Mouse (Mus musculus) adrenal gland, postnatal 14 days (tissue): ENCODE data around the gene Wipf1. TPM values are rescaled to one million over a fixed set of nuclear protein-coding genes. Genes with fewer than 3 reads are reported as not detected.

Experiments used
- DNase-seq: peaks from one replicate; pipeline ENCODE4 v3.0.0; 2021; ENCODE audit warnings: mixed read lengths
- total RNA-seq: library from RNA; stranded (reverse); gene quantifications from 2 replicates; pipeline ENCODE4 v1.2.3, GENCODE M21; 2021

Gene Wipf1
- total RNA-seq, 1 experiment from 2014 or later: 21.6 TPM

DNA sequence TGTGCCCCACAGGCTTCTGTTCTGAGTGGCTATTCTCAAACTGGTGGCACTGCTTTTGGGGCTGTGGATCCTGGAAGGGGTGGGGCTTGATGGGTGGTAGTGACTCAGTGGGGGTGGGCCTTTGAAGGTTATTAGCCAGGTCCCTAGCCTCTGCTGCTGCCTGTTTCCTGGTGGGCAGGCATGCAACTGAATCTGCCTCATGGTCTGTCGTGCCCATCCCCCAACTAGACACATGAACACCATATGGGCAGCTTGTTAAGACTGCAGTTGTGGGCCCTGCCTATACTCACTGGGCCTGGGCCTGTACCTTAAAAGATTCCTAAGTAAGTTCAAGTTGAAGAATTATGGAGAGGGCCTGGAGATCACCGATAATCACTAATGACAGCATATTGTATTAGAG lies 16.0 kb upstream of the Wipf1 start:
- DNase-seq: no peak

DNA sequence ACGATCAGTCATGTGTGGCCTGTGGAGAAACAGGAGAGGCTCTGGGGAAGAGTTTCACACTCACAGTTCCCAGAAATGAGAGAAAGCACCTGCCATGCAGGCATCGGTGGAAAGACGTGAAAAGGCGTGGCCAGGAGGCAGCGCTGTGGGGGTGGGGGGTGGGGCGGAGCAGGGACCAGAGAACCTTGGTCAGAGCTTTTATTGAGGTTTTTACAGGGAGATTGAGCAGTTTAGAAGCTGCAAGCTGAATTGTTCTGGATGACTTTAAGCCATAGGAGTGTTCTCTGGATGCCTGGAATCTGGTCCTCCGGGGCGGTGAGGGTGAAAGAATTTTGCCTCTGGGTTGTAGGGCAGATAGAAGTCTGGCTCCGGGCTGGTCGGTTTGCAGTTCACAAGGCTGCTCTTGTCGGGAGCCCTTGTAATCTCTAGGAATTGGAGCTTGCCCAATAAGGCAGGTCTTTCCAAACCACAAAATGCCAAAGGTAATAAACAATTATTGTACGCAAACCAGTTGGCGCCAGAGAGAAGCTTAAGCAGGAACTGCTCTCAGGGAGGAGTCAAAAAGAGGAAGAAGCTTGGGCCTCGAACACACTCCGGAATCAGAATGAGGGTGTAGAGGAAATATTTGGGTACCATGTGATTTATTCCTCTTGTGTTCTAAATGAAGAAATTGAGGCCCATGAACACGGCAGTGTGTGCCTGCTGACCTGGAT lies 11.1 kb upstream of the Wipf1 start:
- DNase-seq: no peak

DNA sequence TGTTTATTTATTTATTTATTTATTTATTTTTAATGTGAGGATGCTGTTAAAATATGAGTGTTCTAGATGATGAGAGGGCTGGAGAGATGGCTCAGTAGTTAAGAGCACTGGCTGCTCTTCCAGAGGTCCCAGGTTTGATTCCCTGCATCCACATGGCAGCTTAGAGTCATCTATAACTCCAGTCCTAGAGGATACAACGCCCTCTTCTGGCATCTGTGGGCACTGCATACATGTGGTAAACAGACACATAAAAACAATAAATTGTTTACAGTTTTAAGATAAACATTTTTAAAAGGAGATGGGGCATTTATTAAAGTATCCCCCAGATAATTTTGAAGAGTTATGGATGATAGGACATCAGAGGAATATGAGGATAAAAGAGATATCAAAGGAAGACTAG lies 10.2 kb upstream of the Wipf1 start:
- DNase-seq: no peak

DNA sequence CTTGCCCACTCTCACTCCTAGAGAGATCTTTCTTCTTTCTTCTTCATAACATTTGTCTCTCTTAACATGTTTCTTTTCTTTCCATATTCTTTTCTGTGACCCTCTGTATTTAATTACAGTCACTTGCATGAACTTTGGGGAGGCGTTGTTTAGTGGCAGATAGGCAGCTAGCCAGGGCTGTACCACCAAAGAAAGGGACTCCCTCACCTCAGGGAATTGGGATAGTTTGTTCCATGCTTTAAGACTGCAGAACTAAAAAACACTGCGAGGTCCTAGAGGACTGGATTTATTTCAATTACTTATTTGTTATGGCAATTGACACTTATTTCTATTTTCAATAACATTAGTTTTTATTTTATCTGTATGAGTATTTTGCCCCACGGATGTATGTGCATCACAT lies 9.6 kb upstream of the Wipf1 start:
- DNase-seq: no peak

DNA sequence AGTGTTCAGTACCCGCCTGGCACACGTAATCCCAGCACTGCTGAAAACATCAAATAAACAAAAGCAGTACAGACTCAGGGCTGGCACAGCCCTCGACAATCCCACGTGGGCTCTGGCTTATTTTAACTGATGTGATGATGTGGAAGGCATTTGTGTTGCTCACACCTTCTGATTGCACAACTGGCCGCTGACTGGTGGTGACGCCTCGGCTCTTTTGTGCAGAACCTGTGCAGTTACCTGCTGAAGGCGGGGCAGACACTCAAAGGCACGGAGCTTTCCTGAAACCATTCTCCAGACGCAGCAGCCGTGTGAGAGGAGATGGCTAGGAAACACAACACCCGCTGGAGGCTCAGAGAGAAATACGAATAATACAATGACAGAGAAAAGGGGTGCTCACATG lies 9.1 kb upstream of the Wipf1 start:
- no peak for DNase-seq

DNA sequence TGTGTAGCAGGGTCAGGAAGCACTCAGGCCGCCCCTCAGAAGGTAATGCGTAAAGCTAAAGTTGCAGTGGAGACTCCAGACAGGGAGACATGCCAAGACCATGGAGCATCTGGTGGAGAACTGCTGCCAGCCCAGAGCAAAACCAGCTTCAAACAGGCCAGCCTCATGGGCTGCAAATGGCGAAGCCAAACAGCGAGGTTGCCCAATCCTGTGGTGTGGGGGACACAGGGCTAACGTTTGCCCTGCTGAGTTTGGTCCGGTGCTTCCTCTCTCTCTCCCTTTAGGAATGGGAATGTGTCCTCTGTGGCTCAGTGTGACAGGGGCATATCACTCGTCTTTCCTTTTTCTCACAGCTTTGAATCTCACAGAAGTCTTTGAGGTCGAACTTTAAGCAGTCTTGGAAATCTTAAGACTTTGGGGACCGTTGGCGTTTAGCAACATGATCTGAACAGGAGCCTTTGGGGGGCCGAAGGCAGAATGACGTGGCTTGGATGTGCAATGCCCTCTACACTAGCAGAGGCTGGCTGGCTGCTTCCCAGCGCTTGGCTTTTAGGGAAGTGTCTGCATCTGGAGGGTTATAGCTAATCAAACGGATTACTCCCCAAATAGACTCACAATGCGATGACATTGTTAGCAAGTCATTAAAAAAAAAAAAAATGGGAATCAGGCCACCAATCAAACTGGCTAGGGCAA lies 6.7 kb upstream of the Wipf1 start:
- no peak for DNase-seq

DNA sequence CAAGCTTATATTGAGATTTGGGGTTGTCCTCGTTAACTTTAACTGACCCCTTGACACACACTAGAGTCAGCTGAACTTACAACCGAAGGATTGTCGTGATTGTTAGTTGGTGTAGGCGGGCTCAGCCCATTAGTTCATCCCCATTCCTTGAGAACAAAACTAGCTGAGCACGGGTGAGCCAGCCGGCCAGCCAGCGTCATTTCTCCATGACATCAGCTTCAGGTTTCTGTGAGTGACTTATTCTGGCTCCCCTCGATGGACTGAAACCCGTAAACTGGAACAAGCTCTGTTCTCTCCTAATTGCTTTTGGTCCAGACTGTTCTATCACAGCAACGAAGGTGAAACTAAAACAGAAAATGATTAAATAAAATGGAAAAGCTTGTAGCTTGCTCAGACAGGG lies 5.2 kb upstream of the Wipf1 start:
- no peak for DNase-seq

DNA sequence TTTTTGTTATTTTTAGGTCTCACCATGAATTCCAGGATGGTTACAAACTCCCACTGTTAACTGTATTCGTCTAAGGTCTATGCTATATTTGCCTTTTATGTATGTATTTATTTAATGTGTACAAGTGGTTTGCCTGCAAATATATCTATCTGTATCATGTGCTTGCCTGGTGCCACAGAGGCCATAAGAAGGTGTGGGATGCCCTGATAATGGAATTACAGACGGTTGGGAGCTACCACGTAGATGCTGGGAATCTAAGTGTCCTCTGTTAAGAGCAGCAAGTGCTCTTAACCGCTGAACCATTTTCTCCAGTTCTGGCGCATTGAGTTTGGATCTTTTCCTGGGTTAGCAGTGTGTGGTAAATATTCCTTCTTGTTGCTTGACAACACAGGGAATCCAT lies 953 bp upstream of the Wipf1 start:
- DNase-seq: no peak

DNA sequence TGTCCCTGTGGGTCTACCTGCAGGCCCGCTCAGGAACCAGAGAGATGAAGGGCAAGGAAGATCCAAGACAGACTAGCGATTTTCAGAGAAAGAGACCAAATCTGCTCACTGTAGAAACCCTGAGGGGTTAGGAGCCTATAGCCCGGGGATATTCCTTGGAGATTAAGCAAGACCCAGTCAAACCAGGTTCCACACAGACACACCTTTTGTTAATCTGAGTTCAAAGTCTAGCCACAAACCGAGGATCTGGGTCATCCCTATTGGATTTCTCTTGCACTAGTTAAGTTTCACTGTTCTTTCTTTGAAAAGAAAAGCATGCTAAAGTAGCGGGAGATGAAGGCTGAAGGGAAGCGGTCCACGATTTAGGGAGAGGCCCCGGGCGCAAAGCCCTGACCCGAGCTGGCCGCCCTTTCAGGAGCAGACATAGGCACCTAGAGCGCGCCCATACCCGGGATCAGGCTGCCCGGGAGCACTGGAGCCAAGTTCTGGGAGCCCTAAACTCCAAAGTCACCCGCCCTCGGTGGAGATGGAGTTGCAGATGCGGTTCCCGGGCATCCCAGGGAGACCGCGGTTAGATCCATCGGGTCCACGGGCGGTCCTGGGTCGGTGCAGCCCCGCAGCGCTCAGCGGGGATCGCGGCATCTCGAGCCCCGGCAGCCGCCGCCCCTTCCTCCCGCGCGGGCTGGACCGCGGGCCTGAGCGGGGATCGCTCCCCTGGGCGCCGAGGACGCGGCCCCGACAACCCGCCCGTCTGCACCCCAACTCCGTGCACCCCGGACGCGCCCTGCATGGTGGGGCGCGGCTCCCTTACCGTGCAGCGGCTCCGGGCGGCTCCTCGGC lies 798 bp downstream of the Wipf1 start:
- peak; percentile 60 for DNase-seq

DNA sequence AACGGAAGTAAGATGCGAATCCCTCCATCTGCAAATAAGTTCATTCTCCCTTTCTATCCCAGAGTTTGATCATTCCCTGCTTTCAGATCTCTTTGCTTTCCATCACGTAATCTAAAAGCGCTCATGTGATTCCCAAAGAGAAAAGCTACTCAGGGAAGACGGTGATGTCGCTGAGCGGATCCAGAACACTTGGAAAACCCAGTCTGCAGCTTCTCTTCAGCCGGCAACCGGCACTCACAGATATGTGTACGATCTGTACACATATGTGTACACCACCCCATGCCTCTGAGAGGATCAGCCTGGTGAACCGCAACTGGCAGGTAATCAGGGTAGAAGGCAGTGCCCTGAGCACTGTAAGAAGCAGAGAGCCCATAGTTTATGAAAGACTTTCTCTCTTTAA lies 1.6 kb downstream of the Wipf1 start:
- no peak for DNase-seq

DNA sequence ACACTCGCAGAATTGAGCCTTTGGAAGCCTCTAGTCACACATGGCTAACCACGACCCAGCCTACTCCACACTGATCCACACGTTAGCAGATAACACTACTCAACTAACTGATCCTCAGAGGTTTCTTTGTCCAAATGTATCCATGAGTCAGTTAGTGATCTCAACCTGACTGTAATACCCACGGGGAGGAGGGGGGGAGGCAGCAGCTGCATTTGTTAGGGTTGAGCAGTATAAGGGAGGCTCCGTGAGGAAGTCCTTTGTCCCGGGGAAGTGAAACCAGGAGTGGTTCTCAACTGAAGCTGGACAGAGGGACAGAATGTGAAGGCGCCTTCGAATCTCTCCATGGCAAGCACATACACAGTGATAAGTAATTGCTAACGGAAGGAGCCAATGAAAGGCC lies 2.8 kb downstream of the Wipf1 start:
- DNase-seq: peak; percentile 40

DNA sequence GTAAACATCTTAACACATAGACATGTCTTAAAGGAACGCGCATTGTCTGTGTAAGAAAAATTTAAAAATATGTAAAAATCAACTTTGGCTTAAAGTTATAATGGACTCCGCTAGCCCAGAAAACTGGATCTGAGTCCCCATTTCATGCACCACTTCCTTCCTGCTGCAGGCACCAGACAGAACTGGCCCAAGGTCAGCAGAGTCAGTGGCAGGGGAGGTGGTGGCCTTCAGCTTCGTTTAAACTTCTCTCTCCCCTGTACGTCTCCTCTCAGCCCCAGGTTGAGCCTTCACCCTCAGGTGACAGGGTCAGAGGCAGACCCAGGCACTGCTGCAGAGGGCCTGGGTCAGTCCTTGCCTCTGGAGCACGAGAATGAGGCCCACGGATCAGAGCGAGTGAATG lies 6.6 kb downstream of the Wipf1 start:
- peak; percentile 71 for DNase-seq

DNA sequence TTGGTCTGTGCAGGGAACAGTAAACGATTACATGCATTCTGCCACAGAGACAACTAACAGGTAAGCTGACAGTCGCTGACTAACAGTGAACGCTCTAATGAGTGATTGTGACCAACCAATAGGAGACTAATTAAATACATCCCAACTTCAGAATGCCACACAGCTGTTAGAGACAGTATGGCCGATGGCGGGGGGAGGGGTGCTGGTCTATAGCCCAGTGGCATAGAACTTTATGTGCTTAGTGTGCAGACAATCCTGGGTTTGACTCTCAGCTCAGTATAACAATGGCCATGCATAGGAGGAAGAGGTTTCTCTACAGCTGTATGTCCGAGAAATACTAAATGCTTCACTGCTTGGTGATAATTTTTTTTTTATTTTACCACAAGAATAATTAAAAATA lies 7.2 kb downstream of the Wipf1 start:
- no peak for DNase-seq

DNA sequence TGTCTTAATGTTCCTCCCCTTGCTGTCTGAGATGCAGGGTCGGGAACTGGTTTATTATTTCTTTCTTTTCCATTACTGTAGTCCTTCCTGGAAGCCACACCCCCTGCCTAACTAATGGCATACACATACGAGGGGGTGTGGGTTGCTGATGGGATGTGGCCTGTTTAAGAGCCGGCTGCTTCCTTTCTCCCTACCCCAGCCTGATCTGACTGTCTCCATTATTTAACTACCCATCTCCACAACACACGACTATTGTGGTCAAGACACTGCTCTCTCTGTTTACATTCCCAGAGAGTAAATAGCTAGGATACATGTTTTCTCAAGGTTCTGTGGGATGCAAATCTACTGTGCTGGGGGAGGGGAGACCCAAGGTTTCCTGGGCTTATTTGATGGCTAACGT lies 7.8 kb downstream of the Wipf1 start:
- DNase-seq: no peak

DNA sequence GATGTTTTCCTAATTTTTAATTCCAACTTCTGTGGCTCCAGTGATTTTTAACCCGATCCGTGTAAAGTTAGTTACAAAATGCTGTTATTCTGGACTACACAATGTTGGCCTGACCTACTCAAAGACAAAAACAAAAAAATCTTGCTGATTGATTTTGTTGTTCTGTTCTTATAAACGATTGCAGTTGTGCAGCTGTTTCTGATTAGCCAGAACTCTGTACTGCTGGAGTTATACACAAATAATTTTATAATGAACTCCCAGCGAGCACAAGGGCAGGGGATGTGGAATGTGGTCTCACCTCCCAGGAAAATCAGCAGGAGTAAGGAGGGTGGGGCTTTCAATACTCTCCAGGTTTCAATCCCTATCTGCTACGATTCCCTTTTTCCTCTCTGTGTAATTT lies 10.6 kb downstream of the Wipf1 start:
- DNase-seq: no peak

DNA sequence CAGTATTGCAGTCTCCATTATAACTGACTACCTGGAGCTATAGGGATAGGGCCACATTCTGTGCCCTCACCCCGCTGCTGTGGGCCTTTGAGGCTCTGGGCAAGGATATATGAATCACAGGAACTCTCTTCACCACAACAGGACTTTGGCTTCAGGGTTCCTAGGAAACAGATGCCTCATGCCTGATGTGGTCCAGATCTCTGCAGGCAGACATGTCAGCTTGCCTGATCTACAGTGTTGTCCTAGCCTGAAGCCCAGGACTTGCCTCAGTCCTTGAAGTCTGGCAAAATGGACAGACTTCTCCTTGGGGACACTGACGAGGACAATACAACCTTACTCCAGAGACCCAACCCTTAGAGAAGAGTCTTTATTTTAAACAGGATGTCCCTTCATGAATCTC lies 11.2 kb downstream of the Wipf1 start:
- DNase-seq: no peak

DNA sequence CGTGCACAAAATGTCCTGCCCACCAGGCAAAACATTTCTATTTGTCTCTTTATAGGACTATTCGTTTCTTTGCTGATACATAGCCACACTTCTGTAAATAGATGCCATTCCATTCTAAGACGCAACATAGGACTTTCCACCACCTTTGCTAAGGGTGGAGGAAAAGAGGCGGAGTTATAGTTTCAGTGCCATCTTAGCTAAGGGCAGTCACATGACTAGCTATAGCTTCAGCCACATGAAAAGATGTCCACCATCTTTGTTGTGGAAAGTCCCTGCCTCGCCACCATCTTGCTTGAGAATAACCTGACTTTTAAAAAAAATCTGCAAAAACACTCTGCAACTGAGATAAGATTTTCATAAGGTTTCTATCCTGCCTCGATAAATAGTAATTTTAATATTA lies 15.4 kb downstream of the Wipf1 start:
- DNase-seq: no peak

DNA sequence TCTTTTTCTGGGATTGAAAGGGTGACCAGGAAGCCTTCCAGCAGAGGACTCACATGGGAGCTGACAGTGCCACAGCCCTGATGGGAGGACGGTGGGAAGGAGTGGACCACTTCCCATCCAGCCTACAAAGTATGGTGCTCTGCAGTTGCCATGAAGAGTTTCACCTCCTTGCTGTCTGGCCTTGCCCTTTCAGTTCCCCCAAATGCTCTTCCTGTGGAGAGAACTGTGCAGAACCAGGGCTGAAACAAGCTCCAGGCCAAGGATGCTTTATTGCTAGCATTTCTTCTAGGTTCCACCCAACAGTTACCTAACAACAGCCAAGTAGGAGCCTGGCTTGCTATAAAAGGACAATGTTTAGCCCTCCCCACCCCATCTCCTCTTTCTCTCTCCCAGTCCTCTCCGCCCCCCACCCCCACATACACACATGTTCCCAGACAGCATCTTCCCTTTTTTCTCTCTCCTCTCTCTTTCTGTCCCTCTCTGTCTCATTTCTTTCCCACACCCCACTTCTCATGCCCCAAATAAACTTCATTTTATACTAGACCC lies 16.3 kb downstream of the Wipf1 start:
- no peak for DNase-seq

DNA sequence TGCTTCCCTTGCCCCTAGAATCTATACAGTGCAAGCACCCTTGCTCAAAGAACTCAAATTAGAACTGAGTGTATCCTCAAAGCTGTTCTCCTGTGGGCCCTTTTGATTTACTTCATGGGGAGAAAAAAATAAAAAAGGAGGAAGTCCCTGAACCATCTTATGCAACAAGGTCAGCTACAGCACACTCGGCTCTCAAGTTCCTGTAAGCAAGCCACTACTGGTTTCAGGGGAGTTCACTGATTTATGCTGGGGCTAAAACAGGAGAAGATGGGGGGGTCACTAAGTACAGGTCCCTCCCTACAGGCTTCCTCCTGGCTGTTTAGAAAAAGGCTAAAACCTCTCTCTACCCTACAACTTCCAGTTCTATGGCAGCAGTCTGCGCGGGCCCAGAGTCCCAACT lies 17.5 kb downstream of the Wipf1 start:
- no peak for DNase-seq

DNA sequence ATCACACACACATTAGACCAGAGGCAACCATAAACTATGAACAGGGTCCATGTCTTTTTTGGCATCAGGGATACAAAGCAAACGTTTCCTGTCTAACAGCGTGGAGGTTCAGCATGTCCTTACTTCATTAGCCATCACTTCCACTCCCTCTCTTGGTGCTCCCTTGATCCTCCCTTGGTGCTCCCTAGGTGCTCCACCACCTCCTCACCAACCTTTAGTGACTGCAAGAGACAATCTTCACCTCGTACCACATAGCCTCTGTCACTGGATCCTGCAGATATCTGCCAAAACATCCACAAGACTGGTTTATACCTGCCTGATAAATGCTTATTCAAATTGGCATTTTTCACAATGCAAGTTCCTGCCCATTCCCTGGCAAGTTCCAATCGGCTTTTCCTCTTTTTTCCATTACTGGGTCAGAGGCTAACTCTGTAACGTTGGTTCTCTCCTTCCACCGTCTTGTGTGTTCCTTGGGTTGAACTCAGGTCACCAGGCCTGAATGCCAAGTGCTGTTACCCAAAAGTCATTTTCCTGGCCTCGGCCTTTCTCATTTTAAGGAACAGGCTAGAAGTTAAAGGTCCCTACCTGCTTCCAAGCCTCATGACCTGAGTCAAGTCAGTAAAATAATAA lies 18.7 kb downstream of the Wipf1 start:
- peak; percentile 49 for DNase-seq

DNA sequence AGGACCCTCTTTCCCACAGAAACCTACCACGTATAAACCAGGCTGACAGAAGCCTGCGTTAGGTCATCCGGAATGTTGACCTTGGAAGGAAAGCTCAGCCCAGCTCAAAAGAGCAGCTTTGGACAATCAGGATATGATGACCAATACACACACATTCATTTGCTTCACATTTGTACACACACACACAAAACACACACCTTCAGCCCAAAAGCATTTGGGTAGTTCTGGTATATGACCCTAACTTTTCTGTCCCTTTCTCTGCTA lies 19.6 kb downstream of the Wipf1 start:
- DNase-seq: peak; percentile 37

DNA sequence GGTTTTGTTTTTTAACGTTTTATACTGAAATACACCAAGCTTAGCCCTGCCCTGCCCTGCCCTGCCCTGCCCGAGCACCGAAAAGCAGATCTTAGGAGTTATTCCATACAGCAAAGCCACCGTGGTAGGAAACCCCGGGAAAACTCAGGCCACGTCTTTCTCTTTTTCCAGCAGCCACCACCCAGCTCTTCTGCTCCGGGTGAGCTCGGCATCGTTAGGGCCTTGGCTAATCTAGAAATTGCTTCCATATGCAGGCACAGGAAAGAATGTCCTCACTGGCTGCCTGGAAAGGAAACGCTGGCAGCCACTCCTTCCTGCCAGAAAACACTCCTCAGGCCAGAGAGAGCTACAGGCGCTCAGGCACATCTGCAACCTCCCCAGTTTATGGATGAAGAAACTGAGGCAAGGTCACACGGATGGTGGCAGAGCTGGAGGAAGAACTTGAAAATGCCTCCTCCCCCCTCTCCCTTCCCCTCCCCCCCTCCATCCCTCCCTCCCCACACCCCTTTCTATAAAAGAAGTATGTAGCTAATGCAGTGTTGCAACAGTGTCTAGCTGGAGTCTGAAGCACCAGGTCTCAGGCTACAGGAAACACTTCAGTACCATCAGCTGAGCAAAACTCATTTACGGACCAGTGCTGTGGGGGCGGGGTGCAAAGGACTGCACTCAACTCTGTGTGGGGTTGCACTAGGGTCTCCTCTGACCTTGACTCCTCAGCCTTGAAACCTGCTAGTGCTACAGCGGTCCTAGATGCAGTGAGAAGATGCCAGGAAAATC lies 20.1 kb downstream of the Wipf1 start:
- peak; percentile 44 for DNase-seq
